Mouse (Mus musculus): Measurements from ENCODE around the gene Kirrel.

DNA sequence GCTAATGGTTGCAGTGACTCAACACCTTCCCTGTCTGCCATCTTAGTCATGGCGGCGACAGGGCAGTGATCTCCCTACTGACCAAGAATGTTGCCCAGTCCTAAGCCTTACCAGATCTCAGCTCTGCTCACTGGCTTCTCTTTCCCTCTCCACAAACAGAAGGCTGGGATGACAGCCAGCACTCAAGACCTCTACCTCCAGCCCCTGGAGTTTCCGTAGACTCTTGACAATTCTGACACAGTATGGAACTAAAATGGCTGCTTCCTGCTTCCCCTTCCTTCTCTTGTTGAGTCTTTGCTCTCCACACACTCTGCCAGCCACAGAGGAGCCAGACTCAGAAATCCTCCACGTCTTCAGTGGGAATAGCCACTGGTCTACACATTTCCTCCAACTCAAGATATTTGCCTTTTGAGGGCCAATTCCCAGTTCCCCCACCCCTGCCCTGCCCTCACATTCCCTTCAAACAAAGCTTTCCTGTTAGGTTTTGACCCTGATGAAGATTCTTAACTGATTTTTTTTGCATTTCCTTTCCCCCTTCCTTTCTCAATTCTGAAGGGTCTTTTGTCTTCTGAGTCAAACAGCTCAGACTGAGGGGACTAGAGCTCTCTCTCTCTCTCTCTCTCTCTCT is 22.3 kb downstream of the Kirrel start:
- TF ChIP-seq CTCF (IDR thresholded peaks at IDR 0.05; ENCODE audit: low read depth) = no peak
- no peak for TF ChIP-seq EP300 (optimal IDR thresholded peaks at IDR 0.05)

All from stomach, postnatal 0 days (tissue).